Mouse (Mus musculus): ENCODE measurements around the gene Fuca1. TPM values are rescaled to one million over a fixed set of nuclear protein-coding genes. Genes with fewer than 3 reads are reported as not detected.

The Fuca1 gene
- polyA plus RNA-seq, 1 experiment from 2014 or later: 44.2 TPM

GRCm38 (mm10) chr4:135896157-135896556, 24.4 kb upstream of the Fuca1 start:
- Histone ChIP-seq H3K4me1 (peaks cover 31% of the 10 kb centered on the region), H3K36me3 (no peaks in the 10 kb centered on the region), H3K4me3 (no peak overlapping the region), H3K27me3 (ENCODE audit: insufficient read depth, poor library complexity, severe bottlenecking) (no peaks in the 10 kb centered on the region), H3K9me3 (no peaks in the 10 kb centered on the region), H3K27ac (no peak overlapping the region)
- no peak for DNase-seq (ENCODE audit: low spot score)
- 76% methylated on average over 6 of the region's 6 CpGs for WGBS

DNA sequence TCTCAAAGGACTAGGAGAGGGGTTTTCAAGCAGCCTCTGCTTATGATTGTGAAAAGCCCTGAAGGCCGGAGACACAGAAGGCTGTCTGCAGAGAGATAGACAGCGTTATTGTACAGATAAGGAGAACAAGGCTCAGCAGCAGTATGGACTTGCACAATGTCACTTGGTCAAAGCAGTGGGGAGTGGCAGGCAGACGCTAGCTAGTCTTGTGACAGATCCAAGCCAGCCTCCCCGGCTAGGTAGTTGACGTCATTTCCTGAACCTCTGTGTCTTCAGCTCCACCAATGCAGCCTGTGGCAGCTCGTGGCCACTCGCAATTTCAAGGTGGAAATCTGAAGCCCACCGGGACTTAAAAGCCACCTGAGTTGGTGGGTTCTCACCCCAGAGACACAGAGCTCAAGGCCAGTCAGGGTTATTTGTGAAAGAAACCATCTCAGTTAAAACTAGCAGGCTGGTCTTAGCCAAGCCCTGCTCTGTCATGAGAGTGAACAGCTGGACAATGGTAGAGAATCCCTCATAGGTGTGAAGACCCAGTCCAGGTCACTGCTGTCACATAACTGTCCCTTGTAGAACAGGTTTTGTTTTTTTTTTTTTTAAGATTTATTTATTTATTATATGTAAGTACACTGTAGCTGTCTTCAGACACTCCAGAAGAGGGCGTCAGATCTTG, 22.0 kb upstream of the Fuca1 start:
- no peaks in the 10 kb centered on the region for H3K9me3 ChIP-seq
- H3K27ac ChIP-seq: peak overlapping the region; percentile 74
- WGBS: 32% methylated on average over 9 of the region's 9 CpGs
- peak; percentile 92 for DNase-seq (ENCODE audit: low spot score)
- H3K36me3 ChIP-seq: no peaks in the 10 kb centered on the region
- peaks cover 23% of the 10 kb centered on the region for H3K4me1 ChIP-seq
- no peaks in the 10 kb centered on the region for H3K27me3 ChIP-seq (ENCODE audit: insufficient read depth, poor library complexity, severe bottlenecking)
- H3K4me3 ChIP-seq: no peak overlapping the region

GRCm38 (mm10) chr4:135899050-135899448, 21.5 kb upstream of the Fuca1 start:
- DNase-seq (ENCODE audit: low spot score): no peak
- Histone ChIP-seq H3K4me1 (peaks cover 23% of the 10 kb centered on the region), H3K36me3 (no peaks in the 10 kb centered on the region), H3K9me3 (no peaks in the 10 kb centered on the region), H3K27ac (no peak overlapping the region), H3K4me3 (no peak overlapping the region), H3K27me3 (ENCODE audit: insufficient read depth, poor library complexity, severe bottlenecking) (no peaks in the 10 kb centered on the region)
- WGBS: 84% methylated on average over 7 of the region's 7 CpGs

- 0 out of 2 replicates have a peak, but pooled peaks cover 4% of the 10 kb centered on the region for H3K27me3 ChIP-seq (ENCODE audit: insufficient read depth, poor library complexity, severe bottlenecking)
- H3K4me1 ChIP-seq: peaks cover 22% of the 10 kb centered on the region
- DNase-seq (ENCODE audit: low spot score): no peak
- H3K4me3 ChIP-seq: no peak overlapping the region
- WGBS: 77% methylated on average over 5 of the region's 5 CpGs
- H3K9me3 ChIP-seq: no peaks in the 10 kb centered on the region
- no peak overlapping the region for H3K27ac ChIP-seq
- no peaks in the 10 kb centered on the region for H3K36me3 ChIP-seq
Measured at GRCm38 (mm10) chr4:135900008-135900407, 20.5 kb upstream of the Fuca1 start.

DNA sequence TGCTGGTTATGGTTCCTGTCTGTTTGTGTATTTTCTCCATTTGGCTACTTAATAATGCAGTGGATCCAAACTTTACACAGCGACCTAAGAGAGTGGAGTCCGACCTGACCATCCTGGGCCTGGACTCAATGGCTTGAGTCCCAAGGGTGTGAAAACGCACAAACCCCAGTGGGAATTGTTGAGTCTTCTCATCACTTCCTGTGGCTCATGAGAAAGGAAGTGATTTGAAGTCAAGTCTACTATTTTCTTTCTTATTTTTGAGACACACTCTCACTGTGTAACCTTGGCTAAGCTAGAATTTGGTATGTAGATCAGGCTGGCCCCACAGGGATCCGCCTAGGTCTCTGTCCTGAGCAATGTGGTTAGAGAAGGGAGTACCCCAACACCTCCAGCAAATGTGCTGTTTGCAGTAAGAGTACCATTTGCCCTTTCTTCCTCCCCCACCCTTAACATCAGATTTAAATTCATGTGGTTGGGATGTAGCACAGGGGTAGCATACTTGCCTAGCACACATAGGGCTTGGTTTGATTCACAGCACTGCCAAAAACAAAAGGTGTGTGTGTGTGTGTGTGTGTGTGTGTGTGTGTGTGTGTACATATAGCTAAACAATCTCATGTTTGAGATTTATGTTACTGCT, 17.8 kb upstream of the Fuca1 start:
- Histone ChIP-seq H3K9me3 (no peaks in the 10 kb centered on the region), H3K36me3 (no peaks in the 10 kb centered on the region), H3K27ac (no peak overlapping the region), H3K4me1 (peaks cover 6% of the 10 kb centered on the region), H3K4me3 (no peak overlapping the region), H3K27me3 (ENCODE audit: insufficient read depth, poor library complexity, severe bottlenecking) (0 out of 2 replicates have a peak, but pooled peaks cover 4% of the 10 kb centered on the region)
- no peak for DNase-seq (ENCODE audit: low spot score)
- WGBS: 87% methylated on average over 4 of the region's 4 CpGs

DNA sequence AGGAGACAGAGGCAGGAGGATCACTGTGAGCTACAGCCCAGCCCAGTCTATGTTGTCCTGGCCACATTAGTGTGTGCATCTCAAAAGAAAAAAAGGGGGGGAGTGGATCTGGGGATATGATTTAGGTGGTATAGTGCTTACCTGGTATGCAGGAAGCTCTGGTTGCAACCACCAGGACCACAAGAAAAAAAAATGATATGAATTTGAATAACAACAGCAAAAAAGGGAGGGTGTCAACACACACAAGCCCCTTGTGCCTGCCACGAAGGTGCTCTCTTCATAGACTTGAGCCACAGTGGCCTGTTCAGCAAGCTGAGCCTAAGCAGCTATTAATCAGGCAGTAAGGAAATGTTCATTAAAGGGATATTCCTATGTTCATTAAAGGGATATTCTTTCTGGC, 15.7 kb upstream of the Fuca1 start:
- peaks cover 7% of the 10 kb centered on the region for H3K4me1 ChIP-seq
- H3K4me3 ChIP-seq: no peak overlapping the region
- no peaks in the 10 kb centered on the region for H3K36me3 ChIP-seq
- H3K27me3 ChIP-seq (ENCODE audit: insufficient read depth, poor library complexity, severe bottlenecking): 0 out of 2 replicates have a peak, but pooled peaks cover 4% of the 10 kb centered on the region
- DNase-seq (ENCODE audit: low spot score): no peak
- H3K27ac ChIP-seq: no peak overlapping the region
- no peaks in the 10 kb centered on the region for H3K9me3 ChIP-seq
- WGBS: 80% methylated on average over 1 of the region's 1 CpGs

- WGBS: 88% methylated on average over 3 of the region's 3 CpGs
- no peaks in the 10 kb centered on the region for H3K9me3 ChIP-seq
- no peak for DNase-seq (ENCODE audit: low spot score)
- H3K4me1 ChIP-seq: peaks cover 17% of the 10 kb centered on the region
- 0 out of 2 replicates have a peak, but pooled peaks cover 4% of the 10 kb centered on the region for H3K27me3 ChIP-seq (ENCODE audit: insufficient read depth, poor library complexity, severe bottlenecking)
- H3K27ac ChIP-seq: no peak overlapping the region
- no peak overlapping the region for H3K4me3 ChIP-seq
- H3K36me3 ChIP-seq: no peaks in the 10 kb centered on the region
Measured at GRCm38 (mm10) chr4:135906633-135907032, 13.9 kb upstream of the Fuca1 start.

DNA sequence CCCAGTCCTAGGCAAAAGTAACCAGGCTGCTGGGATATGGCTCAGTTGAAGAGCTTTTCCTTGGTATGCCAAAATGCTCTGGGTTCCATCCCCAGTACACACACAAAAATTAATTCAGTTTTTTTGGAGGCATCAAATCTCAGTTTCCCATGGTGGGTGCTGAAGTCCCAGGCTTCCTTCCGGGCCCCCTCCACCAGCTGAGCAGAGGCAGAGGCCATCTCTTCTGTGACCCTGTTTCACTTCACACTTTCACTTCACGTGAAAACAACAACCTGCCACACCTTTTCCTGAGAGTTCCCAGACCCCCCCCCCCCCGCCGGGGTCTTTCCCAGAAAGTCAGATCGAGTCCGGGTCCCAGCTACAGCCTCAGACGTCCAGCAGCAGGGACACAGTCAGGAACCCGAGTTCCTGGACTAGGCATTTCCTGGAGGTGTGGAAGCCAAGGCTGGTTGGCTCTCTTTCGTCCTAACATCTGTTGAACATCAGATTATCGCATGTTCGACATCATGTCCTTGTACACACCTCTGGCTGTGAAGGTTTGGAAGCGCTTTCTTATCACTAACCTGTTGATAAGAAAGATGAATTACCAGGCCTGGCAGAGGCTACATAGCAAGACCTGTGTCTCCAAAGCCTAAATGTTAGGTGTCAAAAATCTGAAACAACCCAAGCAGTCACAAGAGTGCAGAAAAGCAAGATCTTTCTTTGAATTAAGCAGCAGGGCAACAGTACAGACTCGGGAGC, 11.0 kb upstream of the Fuca1 start:
- 0 out of 2 replicates have a peak, but pooled peaks cover 4% of the 10 kb centered on the region for H3K27me3 ChIP-seq (ENCODE audit: insufficient read depth, poor library complexity, severe bottlenecking)
- no peak overlapping the region for H3K27ac ChIP-seq
- DNase-seq (ENCODE audit: low spot score): no peak
- no peaks in the 10 kb centered on the region for H3K9me3 ChIP-seq
- 19% methylated on average over 13 of the region's 13 CpGs for WGBS
- H3K4me1 ChIP-seq: peaks cover 22% of the 10 kb centered on the region
- no peaks in the 10 kb centered on the region for H3K36me3 ChIP-seq
- H3K4me3 ChIP-seq: no peak overlapping the region; the same call in 1 of the 2 replicates

- H3K4me1 ChIP-seq: peaks cover 22% of the 10 kb centered on the region
- no peaks in the 10 kb centered on the region for H3K36me3 ChIP-seq
- 57% methylated on average over 7 of the region's 7 CpGs for WGBS
- no peaks in the 10 kb centered on the region for H3K27me3 ChIP-seq (ENCODE audit: insufficient read depth, poor library complexity, severe bottlenecking)
- no peak overlapping the region for H3K4me3 ChIP-seq
- H3K27ac ChIP-seq: no peak overlapping the region
- no peaks in the 10 kb centered on the region for H3K9me3 ChIP-seq
- no peak for DNase-seq (ENCODE audit: low spot score)
Measured at GRCm38 (mm10) chr4:135911531-135911930, 9.0 kb upstream of the Fuca1 start.

DNA sequence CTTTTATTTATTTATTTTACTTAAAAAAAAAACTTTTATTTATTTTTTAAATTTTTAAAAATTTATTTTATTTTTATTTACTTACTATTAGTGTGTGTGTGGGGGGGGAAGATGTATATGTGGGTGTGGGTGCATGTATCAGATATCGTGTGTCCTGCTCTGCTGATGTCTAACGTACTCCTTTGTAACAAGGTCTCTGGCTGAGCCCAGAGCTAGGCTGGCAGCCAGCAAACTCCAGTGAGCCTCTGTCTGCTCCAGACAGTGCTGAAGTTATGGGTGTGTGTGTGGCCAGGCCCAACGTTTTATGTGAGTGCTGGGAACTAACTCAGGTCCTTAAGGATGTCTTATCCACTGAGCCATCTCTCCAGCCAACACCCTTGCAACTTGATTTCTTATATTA, 8.4 kb upstream of the Fuca1 start:
- no peak overlapping the region for H3K4me3 ChIP-seq
- WGBS: 59% methylated on average over 3 of the region's 3 CpGs

GRCm38 (mm10) chr4:135912835-135913234, 7.7 kb upstream of the Fuca1 start:
- no peaks in the 10 kb centered on the region for H3K36me3 ChIP-seq
- 72% methylated on average over 3 of the region's 3 CpGs for WGBS
- no peak overlapping the region for H3K27ac ChIP-seq
- peaks cover 5% of the 10 kb centered on the region; the same call in 1 of the 2 replicates for H3K27me3 ChIP-seq (ENCODE audit: insufficient read depth, poor library complexity, severe bottlenecking)
- no peaks in the 10 kb centered on the region for H3K9me3 ChIP-seq
- no peak overlapping the region for H3K4me3 ChIP-seq
- peaks cover 22% of the 10 kb centered on the region for H3K4me1 ChIP-seq
- DNase-seq (ENCODE audit: low spot score): no peak

More for the DNA sequence above, 8.4 kb upstream of the Fuca1 start:
- no peak for DNase-seq (ENCODE audit: low spot score)
- Histone ChIP-seq H3K36me3 (no peaks in the 10 kb centered on the region), H3K4me1 (peaks cover 22% of the 10 kb centered on the region), H3K27me3 (ENCODE audit: insufficient read depth, poor library complexity, severe bottlenecking) (peaks cover 4% of the 10 kb centered on the region; the same call in 1 of the 2 replicates), H3K9me3 (no peaks in the 10 kb centered on the region), H3K27ac (no peak overlapping the region)

DNA sequence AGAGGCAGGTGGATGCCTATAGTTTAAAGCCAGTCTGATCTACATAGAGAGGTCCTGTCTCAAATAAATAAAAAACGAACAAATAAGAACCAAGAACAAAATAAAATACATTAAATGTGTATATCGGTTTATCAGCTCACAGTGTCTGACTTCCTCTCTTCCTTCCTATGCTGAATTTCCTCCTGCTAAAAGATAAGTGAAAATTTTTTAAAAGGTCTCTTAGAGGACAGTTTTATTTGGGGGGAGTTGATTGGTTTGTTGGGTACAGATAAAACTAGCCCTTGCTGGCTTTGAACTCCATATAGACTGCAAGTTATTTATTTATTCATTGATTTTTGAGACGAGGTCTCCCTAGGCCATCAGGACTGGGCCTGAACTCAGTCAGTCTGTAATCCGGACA, 7.1 kb upstream of the Fuca1 start:
- no peak for DNase-seq (ENCODE audit: low spot score)
- Histone ChIP-seq H3K4me1 (peaks cover 22% of the 10 kb centered on the region), H3K9me3 (no peaks in the 10 kb centered on the region), H3K4me3 (no peak overlapping the region), H3K36me3 (no peaks in the 10 kb centered on the region), H3K27ac (no peak overlapping the region), H3K27me3 (ENCODE audit: insufficient read depth, poor library complexity, severe bottlenecking) (peaks cover 6% of the 10 kb centered on the region)
- WGBS: 59% methylated on average over 4 of the region's 4 CpGs
